Mouse (Mus musculus): ENCODE results near the gene Gm42372. TPM values are rescaled to one million over a fixed set of nuclear protein-coding genes. Genes with fewer than 3 reads are reported as not detected.

Gene Gm42372
- polyA plus RNA-seq, 1 experiment from 2014 or later: 0.49 TPM

DNA sequence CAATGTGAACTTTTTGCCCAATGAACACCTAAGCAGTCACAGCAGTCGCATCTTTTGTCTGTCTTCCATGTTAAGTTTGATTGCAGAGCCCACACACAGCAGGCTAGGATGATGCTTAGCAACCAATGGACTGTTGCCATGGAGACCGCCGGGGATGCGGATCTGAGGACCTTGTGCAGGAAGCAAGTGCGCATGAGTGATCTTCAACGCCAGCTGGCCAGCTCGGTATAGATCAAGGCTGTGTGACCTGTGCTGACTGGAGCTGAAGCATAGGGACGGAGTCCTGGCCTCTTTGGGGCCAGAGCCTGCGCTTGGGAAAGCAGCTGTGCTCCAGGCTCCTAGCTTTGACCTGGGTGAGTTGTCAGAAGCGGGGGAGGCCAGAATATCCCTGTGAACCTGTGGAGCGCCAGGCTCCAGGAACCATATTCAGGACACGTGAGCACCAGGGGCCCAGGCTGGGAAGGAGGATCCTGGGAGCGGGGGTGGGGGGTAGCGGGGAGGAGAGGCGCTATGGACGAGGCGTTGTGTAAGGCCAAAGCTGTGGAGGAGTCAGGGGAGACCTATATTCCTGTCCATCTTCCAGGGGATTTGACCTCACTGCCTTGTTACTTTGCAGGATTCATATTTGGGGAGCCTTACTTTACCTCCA is 23.2 kb upstream of the Gm42372 start, which contains the start of gene Pnmal1:
Pnmal1 (plus strand) TSS at position 141 of the 649 bp plus-strand sequence.
- no peak for DNase-seq (ENCODE audit: low spot score)

DNA sequence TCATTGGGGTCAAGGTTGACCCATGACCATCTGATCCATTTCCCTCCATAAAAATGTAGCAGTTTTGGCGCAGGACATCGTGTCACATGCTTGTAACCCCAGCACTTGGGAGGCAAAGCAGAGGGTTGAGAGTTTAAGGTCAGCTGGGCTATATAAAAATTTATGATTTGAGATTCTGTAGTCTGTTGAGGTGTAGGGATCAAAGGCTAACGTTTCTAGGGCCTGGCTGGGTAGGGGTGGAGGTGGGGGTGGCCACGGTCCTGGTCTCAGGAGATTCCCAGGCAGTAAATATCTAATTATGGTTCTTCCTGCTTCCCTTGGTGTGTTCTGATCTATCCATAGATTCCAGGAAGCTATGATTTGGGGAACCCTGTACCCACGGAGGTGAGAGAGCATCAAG is 21.2 kb upstream of the Gm42372 start:
- no peak for DNase-seq (ENCODE audit: low spot score)

GRCm38 (mm10) chr7:16968414-16968813 is 14.5 kb upstream of the Gm42372 start:
- no peak for DNase-seq (ENCODE audit: low spot score)

DNA sequence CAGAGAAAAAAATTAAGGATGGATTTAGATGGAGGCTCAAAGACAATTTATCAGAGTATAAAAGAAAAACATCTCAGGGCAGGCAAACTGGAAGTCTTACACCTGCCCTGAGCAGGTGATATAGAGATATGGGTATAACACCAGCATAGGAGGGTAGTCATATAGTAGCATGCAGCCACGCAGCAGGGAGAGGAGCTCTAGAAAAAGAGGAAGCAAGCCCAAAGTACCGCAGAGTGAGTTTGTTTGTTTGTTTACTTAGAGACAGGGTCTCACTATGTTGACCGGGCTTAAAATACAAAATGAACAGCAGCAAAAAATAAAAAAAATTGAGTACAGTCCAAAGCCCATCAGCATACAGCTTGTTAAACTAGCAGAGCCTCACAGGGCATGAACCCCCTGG is 11.7 kb upstream of the Gm42372 start:
- DNase-seq (ENCODE audit: low spot score): no peak

- no peak for DNase-seq (ENCODE audit: low spot score)
Measured at GRCm38 (mm10) chr7:16974018-16974417, 8.9 kb upstream of the Gm42372 start.

- no peak for DNase-seq (ENCODE audit: low spot score)
Measured at GRCm38 (mm10) chr7:16976298-16976697, 6.6 kb upstream of the Gm42372 start.

DNA sequence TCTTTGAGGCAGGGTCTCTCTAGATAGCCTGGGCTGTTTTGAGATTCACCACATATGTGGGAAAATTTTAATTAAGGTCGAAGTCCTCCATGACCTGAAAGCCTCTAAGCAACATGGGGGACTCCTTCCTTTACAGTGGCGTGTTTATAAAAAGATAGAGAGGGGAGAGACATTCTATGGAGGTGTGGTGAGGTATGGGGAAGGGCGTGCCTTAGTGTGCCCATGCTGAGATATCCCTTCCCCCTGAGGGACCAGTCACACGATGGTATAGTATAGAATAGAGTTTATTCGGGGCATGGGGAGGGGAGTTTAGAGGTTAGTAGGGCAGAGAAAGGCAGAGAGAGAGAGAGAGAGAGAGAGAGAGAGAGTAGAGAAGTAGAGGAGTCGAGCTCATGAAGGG is 4.7 kb upstream of the Gm42372 start:
- no peak for DNase-seq (ENCODE audit: low spot score)

- no peak for DNase-seq (ENCODE audit: low spot score)
Measured at GRCm38 (mm10) chr7:16978593-16978992, 4.3 kb upstream of the Gm42372 start.

- DNase-seq (ENCODE audit: low spot score): peak; percentile 80
Measured at GRCm38 (mm10) chr7:16980348-16980747, 2.5 kb upstream of the Gm42372 start.

- DNase-seq (ENCODE audit: low spot score): no peak
Measured at GRCm38 (mm10) chr7:16987541-16988149, 4.8 kb downstream of the Gm42372 start.

GRCm38 (mm10) chr7:16988405-16988804 is 5.5 kb downstream of the Gm42372 start:
- no peak for DNase-seq (ENCODE audit: low spot score)

DNA sequence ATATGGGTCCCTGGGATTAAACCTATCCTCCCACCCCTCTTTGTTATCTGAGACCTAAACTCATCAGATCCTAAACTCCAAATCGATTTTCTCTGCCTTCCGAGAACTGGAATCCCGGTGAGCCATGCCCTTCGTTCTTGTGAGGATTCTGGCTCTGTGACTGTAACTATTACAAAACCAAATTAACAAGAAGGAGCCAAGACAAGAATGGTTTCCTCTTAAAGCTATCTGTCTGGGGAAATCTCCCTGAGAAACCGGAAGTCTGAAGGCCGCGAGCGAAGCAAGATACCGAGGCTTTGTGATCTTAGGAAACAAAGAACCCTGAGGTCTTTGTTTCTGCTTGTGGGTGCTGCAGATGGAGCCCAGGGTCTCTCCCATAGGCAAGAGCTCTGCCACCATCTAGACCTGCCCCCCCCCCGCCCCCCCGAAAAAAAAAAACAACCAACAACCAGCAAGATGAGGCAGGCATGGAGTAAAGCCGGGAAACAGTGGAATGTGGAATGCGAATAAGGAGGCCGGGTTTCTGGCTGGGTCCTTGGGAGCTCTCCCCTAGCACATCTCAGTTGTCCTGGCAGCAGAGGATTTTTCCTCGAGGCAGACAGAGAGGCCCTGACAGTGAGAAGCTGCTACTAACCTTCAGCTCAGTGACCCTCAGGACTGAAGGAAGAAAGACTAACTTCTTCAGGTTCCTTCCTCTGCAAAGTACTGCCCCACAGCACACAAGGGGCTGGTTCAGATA is 7.3 kb downstream of the Gm42372 start:
- peak; percentile 78 for DNase-seq (ENCODE audit: low spot score)

- DNase-seq (ENCODE audit: low spot score): peak; percentile 23
Measured at GRCm38 (mm10) chr7:16991681-16992450, 9.0 kb downstream of the Gm42372 start.

- DNase-seq (ENCODE audit: low spot score): no peak
Measured at GRCm38 (mm10) chr7:16992451-16992807, 9.5 kb downstream of the Gm42372 start, which contains the start of gene Ccdc8. Gene Ccdc8, plus strand, starts transcription at chr7:16992708.

- no peak for DNase-seq (ENCODE audit: low spot score)
Measured at GRCm38 (mm10) chr7:16993651-16994399, 10.9 kb downstream of the Gm42372 start.

GRCm38 (mm10) chr7:16994400-16994799 is 11.5 kb downstream of the Gm42372 start:
- no peak for DNase-seq (ENCODE audit: low spot score)

DNA sequence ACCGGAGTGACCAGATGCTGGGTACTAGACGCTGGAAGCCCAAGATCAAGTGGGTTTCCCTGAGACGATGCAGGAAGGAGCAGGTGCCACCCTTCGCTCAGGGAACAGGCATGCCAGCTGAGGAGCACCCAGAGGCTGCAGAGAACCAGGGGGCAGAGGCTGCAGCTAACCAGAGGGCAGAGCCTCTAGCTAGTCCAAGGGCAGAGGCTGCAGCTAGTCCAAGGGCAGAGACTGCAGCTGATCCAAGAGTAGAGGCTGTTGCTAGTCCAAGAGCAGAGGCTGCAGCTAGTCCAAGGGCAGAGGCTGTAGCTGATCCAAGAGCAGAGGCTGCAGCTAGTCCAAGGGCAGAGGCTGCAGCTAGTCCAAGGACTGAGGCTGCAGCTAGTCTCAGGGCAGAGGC is 12.5 kb downstream of the Gm42372 start:
- DNase-seq (ENCODE audit: low spot score): no peak

DNA sequence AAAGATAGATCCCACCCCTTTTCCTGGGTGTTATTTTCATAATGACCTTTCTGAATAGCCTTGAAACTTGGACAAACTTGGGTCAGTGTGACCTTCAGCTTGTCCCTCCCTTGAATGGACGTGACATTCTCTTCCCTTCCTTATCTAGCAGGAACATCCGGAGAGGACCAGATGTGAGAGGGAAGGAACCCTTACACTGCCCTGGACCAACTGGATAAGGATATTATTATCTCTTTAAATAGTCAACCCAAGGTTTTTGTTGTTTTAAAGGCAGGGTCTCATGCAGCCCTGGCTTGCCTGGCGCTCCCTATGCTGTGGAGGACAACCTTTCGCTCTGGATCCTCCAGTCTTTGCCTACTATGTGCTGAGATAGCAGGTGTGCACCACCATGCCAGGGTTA is 16.3 kb downstream of the Gm42372 start:
- DNase-seq (ENCODE audit: low spot score): no peak

- DNase-seq (ENCODE audit: low spot score): peak; percentile 79
Measured at GRCm38 (mm10) chr7:16999650-17000049, 16.8 kb downstream of the Gm42372 start.

- peak; percentile 91 for DNase-seq (ENCODE audit: low spot score)
Measured at GRCm38 (mm10) chr7:17002375-17003195, 19.7 kb downstream of the Gm42372 start.

Data from thymus, postnatal 0 days (tissue).